Mouse (Mus musculus): ENCODE measurements around the gene Phlda3. TPM values are rescaled to one million over a fixed set of nuclear protein-coding genes. Genes with fewer than 3 reads are reported as not detected.

Gene Phlda3
- polyA plus RNA-seq, 1 experiment from 2014 or later, result 5.7 TPM

GRCm38 (mm10) chr1:135813687-135814395 is 47.9 kb downstream of the Phlda3 start:
- ATAC-seq (ENCODE audit: low read depth) (no peak), DNase-seq (no peak)
- H3K36me3 ChIP-seq, result no peaks in the 10 kb centered on the region
- peaks cover 55% of the 10 kb centered on the region for H3K27me3 ChIP-seq
- H3K4me3 ChIP-seq (replicated peaks), result no peak overlapping the region
- 53% methylated on average over 5 of the region's 5 CpGs for WGBS (ENCODE audit: insufficient replicate concordance)
- no peak overlapping the region for H3K9ac ChIP-seq
- H3K4me1 ChIP-seq (replicated peaks), result 0 out of 2 replicates have a peak, but pooled peaks cover 8% of the 10 kb centered on the region
- no peak overlapping the region for H3K4me2 ChIP-seq
- no peaks in the 10 kb centered on the region for H3K9me3 ChIP-seq (replicated peaks)
- no peak overlapping the region for H3K27ac ChIP-seq

GRCm38 (mm10) chr1:135814531-135814930 is 48.6 kb downstream of the Phlda3 start:
- DNase-seq (no peak), ATAC-seq (ENCODE audit: low read depth) (no peak)
- Histone ChIP-seq H3K9me3 (replicated peaks) (no peaks in the 10 kb centered on the region), H3K4me2 (no peak overlapping the region), H3K9ac (no peak overlapping the region), H3K27me3 (peaks cover 62% of the 10 kb centered on the region), H3K4me1 (replicated peaks) (0 out of 2 replicates have a peak, but pooled peaks cover 9% of the 10 kb centered on the region), H3K27ac (no peak overlapping the region), H3K4me3 (replicated peaks) (no peak overlapping the region), H3K36me3 (no peaks in the 10 kb centered on the region)
- 53% methylated on average over 5 of the region's 5 CpGs for WGBS (ENCODE audit: insufficient replicate concordance)

GRCm38 (mm10) chr1:135817595-135817994 is 51.7 kb downstream of the Phlda3 start:
- no peak overlapping the region for H3K4me3 ChIP-seq (replicated peaks)
- H3K4me1 ChIP-seq (replicated peaks), result 0 out of 2 replicates have a peak, but pooled peaks cover 8% of the 10 kb centered on the region
- H3K4me2 ChIP-seq, result no peak overlapping the region
- no peaks in the 10 kb centered on the region for H3K9me3 ChIP-seq (replicated peaks)
- no peak overlapping the region for H3K9ac ChIP-seq
- peaks cover 91% of the 10 kb centered on the region for H3K27me3 ChIP-seq
- ATAC-seq (ENCODE audit: low read depth), result no peak
- WGBS (ENCODE audit: insufficient replicate concordance), result 25% methylated on average over 4 of the region's 4 CpGs
- no peak overlapping the region for H3K27ac ChIP-seq
- H3K36me3 ChIP-seq, result no peaks in the 10 kb centered on the region
- no peak for DNase-seq

DNA sequence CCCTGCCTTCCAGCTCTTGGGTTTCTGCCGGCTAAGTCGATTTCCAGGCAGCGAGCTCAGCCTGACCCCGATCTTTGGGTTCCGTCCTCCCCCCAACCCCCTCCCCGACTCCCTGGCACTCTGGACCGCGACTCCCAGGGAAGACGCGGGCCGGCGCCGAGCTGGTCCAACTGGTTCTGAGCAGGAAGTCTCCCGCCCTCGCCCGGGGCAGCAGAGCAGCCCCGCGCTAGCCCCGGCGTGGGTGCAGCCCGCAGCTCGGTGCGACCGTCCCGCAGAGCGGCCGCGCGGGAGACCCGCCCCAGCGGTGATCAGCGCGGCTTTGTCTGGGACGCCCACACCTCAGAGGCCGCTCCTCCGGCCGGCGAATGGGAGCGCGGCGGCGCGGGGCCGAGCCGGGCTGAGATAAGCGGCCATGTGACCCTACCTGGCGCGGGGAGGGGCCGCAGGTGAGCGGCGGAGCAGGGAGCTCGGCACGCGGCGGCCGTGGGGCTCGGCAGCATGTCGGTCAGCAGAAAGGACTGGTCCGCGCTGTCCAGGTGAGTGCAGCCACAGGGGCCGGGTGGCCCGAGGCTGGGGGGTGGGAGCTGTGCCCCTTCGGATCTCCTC is 52.7 kb downstream of the Phlda3 start, which contains the start of gene Lad1:
Gene Lad1 (plus strand): TSS at position 118 of the 606 bp plus-strand sequence.
- ATAC-seq (ENCODE audit: low read depth) (no peak; the same call in 1 of the 2 replicates), DNase-seq (no peak)
- H3K9ac ChIP-seq, result peak within 1 kb of the TSS; percentile 17; the same call in 1 of the 2 replicates
- H3K9me3 ChIP-seq (replicated peaks), result no peaks in the 10 kb centered on the region
- peak within 1 kb of the TSS; percentile 65 for H3K4me2 ChIP-seq
- no peaks in the 10 kb centered on the region for H3K36me3 ChIP-seq
- under 1% methylated on average over 57 of the region's 63 CpGs for WGBS (ENCODE audit: insufficient replicate concordance)
- peaks cover 94% of the 10 kb centered on the region for H3K27me3 ChIP-seq
- H3K4me1 ChIP-seq (replicated peaks), result 0 out of 2 replicates have a peak, but pooled peaks cover 4% of the 10 kb centered on the region
- no peak within 1 kb of the TSS for H3K27ac ChIP-seq
- H3K4me3 ChIP-seq (replicated peaks), result peak within 1 kb of the TSS; percentile 51

Other genes starting within 250 kb of the Phlda3 start
- 1.1 and 1.8 TPM in 2 replicates for gene Nav1, start 158.8 kb upstream of the Phlda3 start, polyA plus RNA-seq (2015; fragmentation: Nextera tagmentation; extraction: Ambion mirVana)
- gene Csrp1, start 46.1 kb upstream of the Phlda3 start, polyA plus RNA-seq (2015; fragmentation: Nextera tagmentation; extraction: Ambion mirVana), result 33.8 and 36.8 TPM in 2 replicates
- 9.7 and 12.3 TPM in 2 replicates for gene Tnni1, start 13.3 kb downstream of the Phlda3 start, polyA plus RNA-seq (2015; fragmentation: Nextera tagmentation; extraction: Ambion mirVana)
- gene Lad1, start 52.5 kb downstream of the Phlda3 start, polyA plus RNA-seq (2015; fragmentation: Nextera tagmentation; extraction: Ambion mirVana), result 0.16 and 0.68 TPM in 2 replicates
- gene Tnnt2, start 70.2 kb downstream of the Phlda3 start, polyA plus RNA-seq (2015; fragmentation: Nextera tagmentation; extraction: Ambion mirVana), result 4.3 and 19.2 TPM in 2 replicates
- gene Pkp1, start 153.1 kb downstream of the Phlda3 start, polyA plus RNA-seq (2015; fragmentation: Nextera tagmentation; extraction: Ambion mirVana), result 0.05 TPM in 1 of 2 replicates, not detected in the other
- gene Igfn1, start 240.2 kb downstream of the Phlda3 start, polyA plus RNA-seq (2015; fragmentation: Nextera tagmentation; extraction: Ambion mirVana), result not detected in 2 replicates
- gene Tmem9, start 242.0 kb downstream of the Phlda3 start, polyA plus RNA-seq (2015; fragmentation: Nextera tagmentation; extraction: Ambion mirVana), result 90.9 and 95.3 TPM in 2 replicates